Mouse (Mus musculus): ENCODE results near the gene Synj2.

The Synj2 gene

GRCm38 (mm10) chr17:5935680-5936079 lies 5.4 kb upstream of the Synj2 start:
- no peak for DNase-seq (ENCODE audit: low spot score in 2 of 2)

GRCm38 (mm10) chr17:5936276-5936675 lies 4.8 kb upstream of the Synj2 start:
- no peak for DNase-seq (ENCODE audit: low spot score in 2 of 2)

- no peak for DNase-seq (ENCODE audit: low spot score in 2 of 2)
Observed at GRCm38 (mm10) chr17:5937441-5937840, 3.6 kb upstream of the Synj2 start.

- no peak for DNase-seq (ENCODE audit: low spot score in 2 of 2)
Observed at GRCm38 (mm10) chr17:5939871-5940270, 1.2 kb upstream of the Synj2 start.

- DNase-seq (ENCODE audit: low spot score in 2 of 2): peak; percentile 58 to 63
Observed at GRCm38 (mm10) chr17:5940792-5941191, 288 bp upstream of the Synj2 start.

GRCm38 (mm10) chr17:5942156-5942555 lies 1.1 kb downstream of the Synj2 start:
- no peak for DNase-seq (ENCODE audit: low spot score in 2 of 2)

GRCm38 (mm10) chr17:5943053-5943452 lies 2.0 kb downstream of the Synj2 start:
- no peak for DNase-seq (ENCODE audit: low spot score in 2 of 2)

- DNase-seq (ENCODE audit: low spot score in 2 of 2): no peak
Observed at GRCm38 (mm10) chr17:5947039-5947438, 6.0 kb downstream of the Synj2 start.

- DNase-seq (ENCODE audit: low spot score in 2 of 2): no peak
Observed at GRCm38 (mm10) chr17:5952455-5952854, 11.4 kb downstream of the Synj2 start.

GRCm38 (mm10) chr17:5956350-5957000 lies 15.4 kb downstream of the Synj2 start:
- no peak for DNase-seq (ENCODE audit: low spot score in 2 of 2)

- no peak for DNase-seq (ENCODE audit: low spot score in 2 of 2)
Observed at GRCm38 (mm10) chr17:5957097-5957496, 16.0 kb downstream of the Synj2 start.

GRCm38 (mm10) chr17:5958229-5958628 lies 17.1 kb downstream of the Synj2 start:
- no peak for DNase-seq (ENCODE audit: low spot score in 2 of 2)

GRCm38 (mm10) chr17:5958636-5959035 lies 17.6 kb downstream of the Synj2 start:
- DNase-seq (ENCODE audit: low spot score in 2 of 2): no peak

- DNase-seq (ENCODE audit: low spot score in 2 of 2): no peak
Observed at GRCm38 (mm10) chr17:5959096-5959495, 18.0 kb downstream of the Synj2 start.

GRCm38 (mm10) chr17:5959802-5960201 lies 18.7 kb downstream of the Synj2 start:
- no peak for DNase-seq (ENCODE audit: low spot score in 2 of 2)

- no peak for DNase-seq (ENCODE audit: low spot score in 2 of 2)
Observed at GRCm38 (mm10) chr17:5963766-5964165, 22.7 kb downstream of the Synj2 start.

- no peak for DNase-seq (ENCODE audit: low spot score in 2 of 2)
Observed at GRCm38 (mm10) chr17:5965084-5965781, 24.2 kb downstream of the Synj2 start.

GRCm38 (mm10) chr17:5966706-5967105 lies 25.6 kb downstream of the Synj2 start:
- no peak for DNase-seq (ENCODE audit: low spot score in 2 of 2)

GRCm38 (mm10) chr17:5968562-5968961 lies 27.5 kb downstream of the Synj2 start:
- no peak for DNase-seq (ENCODE audit: low spot score in 2 of 2)

- DNase-seq (ENCODE audit: low spot score in 2 of 2): no peak
Observed at GRCm38 (mm10) chr17:5969246-5969645, 28.2 kb downstream of the Synj2 start.

- DNase-seq (ENCODE audit: low spot score in 2 of 2): no peak
Observed at GRCm38 (mm10) chr17:5970298-5970821, 29.3 kb downstream of the Synj2 start.

GRCm38 (mm10) chr17:5973536-5973935 lies 32.5 kb downstream of the Synj2 start:
- no peak for DNase-seq (ENCODE audit: low spot score in 2 of 2)
